Mouse (Mus musculus) lung, postnatal 0 days (tissue): ENCODE measurements at regions not wholly inside any gene's neighbourhood (a gene's known extent, or its start where the extent isn't known, plus 50 kb on each side); places are given as distances from the start of the nearest gene placed in this dataset.
"Not testable (repeated sequence)": the region's sequence is repeated elsewhere in the genome, so short reads cannot be mapped to it uniquely, and the experiment has no call there.

Experiments used
- ATAC-seq: fragments of 200-750 bp; cut with Nextera tagmentation; 2 replicates; pipeline ENCODE4 v1.8.0; 2017; ENCODE audit warnings: moderate library complexity
- DNase-seq: peaks from one replicate; pipeline ENCODE4 v3.0.0-alpha.2; 2016; ENCODE audit warnings: low spot score
- H3K27ac ChIP-seq: fragments of 300-500 bp; sonication (generic); 2 replicates; pipeline ENCODE4 v1.5.1; 2014; ENCODE audit warnings: antibody characterized with exemption, mild to moderate bottlenecking, low read length, mixed read lengths
- H3K27me3 ChIP-seq: fragments of 300-500 bp; sonication (generic); replicated peaks from 2 replicates; pipeline ENCODE4 v1.6.1; 2014; ENCODE audit warnings: low read length, mixed read lengths; ENCODE audit not compliant: insufficient read depth
- H3K36me3 ChIP-seq: fragments of 300-500 bp; sonication (generic); 2 replicates; pipeline ENCODE4 v1.6.1; 2014; ENCODE audit warnings: low read length, mixed read lengths; ENCODE audit not compliant: insufficient read depth
- H3K4me1 ChIP-seq: fragments of 300-500 bp; sonication (generic); 2 replicates; pipeline ENCODE4 v1.6.1; 2014; ENCODE audit warnings: antibody characterized with exemption, low read depth, low read length, mixed read lengths; ENCODE audit not compliant: insufficient read depth
- H3K4me2 ChIP-seq: fragments of 300-500 bp; sonication (generic); replicated peaks from 2 replicates; pipeline ENCODE4 v1.6.1; 2014; ENCODE audit warnings: low read depth, mild to moderate bottlenecking, low read length, moderate library complexity, mixed read lengths
- H3K4me3 ChIP-seq: fragments of 300-500 bp; sonication (generic); 2 replicates; pipeline ENCODE4 v1.5.1; 2014; ENCODE audit warnings: low read depth, low read length
- H3K9ac ChIP-seq: fragments of 300-500 bp; sonication (generic); replicated peaks from 2 replicates; pipeline ENCODE4 v1.6.1; 2014; ENCODE audit warnings: low read depth, mild to moderate bottlenecking
- H3K9me3 ChIP-seq: fragments of 300-500 bp; sonication (generic); 2 replicates; pipeline ENCODE4 v1.6.1; 2016; ENCODE audit warnings: low read length, mixed read lengths
- CTCF ChIP-seq: IDR thresholded peaks from 2 replicates; pipeline ENCODE4 v1.5.1; 2016; ENCODE audit warnings: antibody characterized with exemption, mild to moderate bottlenecking
- EP300 ChIP-seq: IDR thresholded peaks from 2 replicates; pipeline ENCODE4 v1.6.1; 2016; ENCODE audit warnings: antibody characterized with exemption, mild to moderate bottlenecking, control low read depth
- WGBS: fragments of 180-500 bp; shearing (Covaris S2); extraction: QIAGEN DNeasy Blood & Tissue Kit; methylation state at CpG from one replicate; pipeline ENCODE4 v1.1.7; 2014; 5-methylcytosine and 5-hydroxymethylcytosine counted together

- no peak for TF ChIP-seq EP300
- TF ChIP-seq CTCF = no peak
- no peaks in the 10 kb centered on the region for H3K27me3 ChIP-seq
- DNase-seq (no peak), ATAC-seq (no peak)
- no peaks in the 10 kb centered on the region for H3K9me3 ChIP-seq
- no peaks in the 10 kb centered on the region for H3K4me1 ChIP-seq
- no peaks in the 10 kb centered on the region for H3K36me3 ChIP-seq
- no peak overlapping the region for H3K9ac ChIP-seq
- no peak overlapping the region for H3K27ac ChIP-seq
- H3K4me2 ChIP-seq = no peak overlapping the region
- H3K4me3 ChIP-seq = no peak overlapping the region
- 80% methylated on average over 4 of the region's 4 CpGs for WGBS
Observed at GRCm38 (mm10) chr3:68790466-68790865, 78.9 kb upstream of the 1110032F04Rik start.

DNA sequence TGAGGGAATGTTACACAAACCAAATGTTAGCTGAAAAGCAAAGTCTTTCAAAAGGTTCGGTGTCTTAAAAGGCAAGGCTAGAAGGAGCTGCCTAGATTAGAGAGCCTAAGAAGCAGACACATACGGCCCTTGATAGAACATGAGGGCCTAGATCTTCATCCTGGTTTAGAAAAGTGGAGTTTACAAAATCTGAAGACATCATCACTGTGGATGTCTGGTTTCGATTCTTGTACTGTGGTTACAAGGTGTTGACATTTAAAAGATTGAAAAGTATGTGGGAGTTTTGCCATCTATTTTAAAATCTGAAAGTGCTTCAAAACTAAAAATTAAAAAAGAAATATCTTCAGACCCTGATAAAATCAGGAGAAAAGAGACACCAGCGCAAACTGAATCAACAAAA is 76.5 kb upstream of the 1110032F04Rik start:
- no peak overlapping the region for H3K9ac ChIP-seq
- H3K4me3 ChIP-seq = no peak overlapping the region
- no peaks in the 10 kb centered on the region for H3K4me1 ChIP-seq
- H3K36me3 ChIP-seq = no peaks in the 10 kb centered on the region
- H3K9me3 ChIP-seq = no peaks in the 10 kb centered on the region
- H3K27ac ChIP-seq = no peak overlapping the region
- DNase-seq (no peak), ATAC-seq (no peak)
- TF ChIP-seq EP300 (no peak), CTCF (no peak)
- H3K4me2 ChIP-seq = no peak overlapping the region
- no peaks in the 10 kb centered on the region for H3K27me3 ChIP-seq
- 91% methylated on average over 4 of the region's 4 CpGs for WGBS

GRCm38 (mm10) chr3:68793923-68794322 is 75.5 kb upstream of the 1110032F04Rik start:
- Histone ChIP-seq H3K9me3 (no peaks in the 10 kb centered on the region), H3K4me3 (no peak overlapping the region), H3K27me3 (no peaks in the 10 kb centered on the region), H3K27ac (no peak overlapping the region), H3K4me2 (no peak overlapping the region), H3K4me1 (no peaks in the 10 kb centered on the region), H3K36me3 (no peaks in the 10 kb centered on the region), H3K9ac (no peak overlapping the region)
- WGBS = 60% methylated on average over 2 of the region's 2 CpGs
- DNase-seq (no peak), ATAC-seq (no peak)
- no peak for TF ChIP-seq CTCF
- no peak for TF ChIP-seq EP300

- 17% methylated on average over 4 of the region's 4 CpGs for WGBS
- Histone ChIP-seq H3K9ac (no peak overlapping the region), H3K4me3 (no peak overlapping the region), H3K4me2 (no peak overlapping the region), H3K9me3 (no peaks in the 10 kb centered on the region), H3K27me3 (no peaks in the 10 kb centered on the region), H3K36me3 (no peaks in the 10 kb centered on the region), H3K4me1 (no peaks in the 10 kb centered on the region), H3K27ac (no peak overlapping the region)
- TF ChIP-seq EP300 (no peak), CTCF (no peak)
- DNase-seq (peak; percentile 61), ATAC-seq (peak; percentile 57)
Observed at GRCm38 (mm10) chr3:68794380-68795014, 74.9 kb upstream of the 1110032F04Rik start.

DNA sequence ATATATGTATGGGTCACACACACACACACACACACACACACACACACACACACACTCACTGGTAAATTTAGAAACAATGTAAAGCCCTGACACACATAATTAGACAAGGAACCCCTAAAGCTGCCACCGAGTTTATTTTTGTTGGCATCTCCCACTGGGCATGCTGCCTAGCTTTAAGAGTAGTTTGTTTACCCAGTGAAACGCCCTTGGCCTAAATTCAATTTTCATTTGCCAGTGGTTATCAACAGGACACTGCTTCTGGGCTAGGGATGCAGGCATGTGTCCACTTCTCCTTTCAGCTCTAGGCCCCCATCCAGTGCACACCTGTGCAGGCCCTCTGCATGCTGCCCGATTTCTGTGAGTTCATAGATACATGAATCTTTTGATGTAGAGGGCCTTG is 73.7 kb upstream of the 1110032F04Rik start:
- H3K27ac ChIP-seq = no peak overlapping the region

DNA sequence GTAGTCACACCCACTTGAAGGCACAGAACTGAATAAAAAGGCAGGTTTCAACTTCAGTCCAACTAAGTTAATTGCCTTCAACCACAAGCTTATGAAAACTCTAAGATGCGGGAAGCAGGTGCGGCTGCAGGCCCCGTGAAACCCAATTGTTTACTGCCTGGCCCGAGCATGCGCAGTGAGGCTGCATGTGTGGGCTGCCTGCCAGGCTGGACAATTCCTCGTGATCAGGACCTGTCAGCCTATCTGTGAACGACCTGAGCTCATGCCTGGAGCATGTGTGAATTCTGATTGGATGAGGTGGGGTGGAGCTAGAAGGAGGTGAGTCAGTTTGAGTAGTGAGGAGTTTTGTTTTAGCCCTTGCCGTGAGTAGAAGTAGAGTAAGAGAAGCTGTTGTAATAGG is 71.0 kb upstream of the 1110032F04Rik start:
- H3K9me3 ChIP-seq, H3K27ac ChIP-seq, H3K4me1 ChIP-seq, DNase-seq, H3K4me2 ChIP-seq, ATAC-seq, H3K36me3 ChIP-seq, H3K9ac ChIP-seq, H3K27me3 ChIP-seq, H3K4me3 ChIP-seq: not testable (repeated sequence)
- WGBS = 62% methylated on average over 8 of the region's 8 CpGs

More for the DNA sequence above, 73.7 kb upstream of the 1110032F04Rik start:
- ATAC-seq = no peak
- no peaks in the 10 kb centered on the region for H3K9me3 ChIP-seq
- WGBS = 32% methylated on average over 3 of the region's 3 CpGs
- H3K4me2 ChIP-seq = no peak overlapping the region
- no peaks in the 10 kb centered on the region for H3K36me3 ChIP-seq
- no peak overlapping the region for H3K4me3 ChIP-seq
- peak; percentile 60 for DNase-seq
- TF ChIP-seq CTCF (no peak), EP300 (no peak)
- no peaks in the 10 kb centered on the region for H3K27me3 ChIP-seq
- H3K4me1 ChIP-seq = no peaks in the 10 kb centered on the region
- no peak overlapping the region for H3K9ac ChIP-seq

GRCm38 (mm10) chr3:68808866-68809265 is 60.5 kb upstream of the 1110032F04Rik start:
- no peak overlapping the region for H3K9ac ChIP-seq
- no peaks in the 10 kb centered on the region for H3K4me1 ChIP-seq

More at GRCm38 (mm10) chr3:68808866-68809265, 60.5 kb upstream of the 1110032F04Rik start:
- TF ChIP-seq EP300 (no peak), CTCF (no peak)
- Histone ChIP-seq H3K9me3 (no peaks in the 10 kb centered on the region), H3K4me3 (no peak overlapping the region), H3K27me3 (no peaks in the 10 kb centered on the region), H3K27ac (no peak overlapping the region), H3K4me2 (no peak overlapping the region), H3K36me3 (no peaks in the 10 kb centered on the region)
- DNase-seq (no peak), ATAC-seq (no peak)
- 85% methylated on average over 2 of the region's 2 CpGs for WGBS
